Mouse (Mus musculus) liver, embryonic 12.5 days (tissue): ENCODE results near the gene Dimt1. TPM values are rescaled to one million over a fixed set of nuclear protein-coding genes. Genes with fewer than 3 reads are reported as not detected.
"Not testable (repeated sequence)": the region's sequence is repeated elsewhere in the genome, so short reads cannot be mapped to it uniquely, and the experiment has no call there.

ENCODE experiments used
- ATAC-seq: fragments of 200-750 bp; cut with Nextera tagmentation; 2 replicates; pipeline ENCODE4 v1.8.0; 2017; ENCODE audit warnings: moderate number of reproducible peaks, mild to moderate bottlenecking, moderate library complexity
- H3K27ac ChIP-seq: fragments of 300-500 bp; sonication (generic); 2 replicates; pipeline ENCODE4 v1.5.1; 2016; ENCODE audit warnings: mild to moderate bottlenecking
- H3K27me3 ChIP-seq: fragments of 300-500 bp; sonication (generic); replicated peaks from 2 replicates; pipeline ENCODE4 v1.6.1; 2016; ENCODE audit warnings: mild to moderate bottlenecking, moderate library complexity
- H3K36me3 ChIP-seq: fragments of 300-500 bp; sonication (generic); 2 replicates; pipeline ENCODE4 v1.6.1; 2016; ENCODE audit warnings: mild to moderate bottlenecking, moderate library complexity
- H3K4me1 ChIP-seq: fragments of 300-500 bp; sonication (generic); 2 replicates; pipeline ENCODE4 v1.6.1; 2016
- H3K4me2 ChIP-seq: fragments of 300-500 bp; sonication (generic); 2 replicates; pipeline ENCODE4 v1.6.1; 2016; ENCODE audit warnings: mild to moderate bottlenecking, moderate library complexity
- H3K4me3 ChIP-seq: fragments of 300-500 bp; sonication (generic); 2 replicates; pipeline ENCODE4 v1.5.1; 2016; ENCODE audit warnings: mild to moderate bottlenecking, moderate library complexity
- H3K9ac ChIP-seq: fragments of 300-500 bp; sonication (generic); 2 replicates; pipeline ENCODE4 v1.6.1; 2016; ENCODE audit warnings: mild to moderate bottlenecking, moderate library complexity
- H3K9me3 ChIP-seq: fragments of 300-500 bp; sonication (generic); replicated peaks from 2 replicates; pipeline ENCODE4 v1.6.1; 2016; ENCODE audit warnings: mild to moderate bottlenecking, moderate library complexity
- WGBS: fragments of 180-500 bp; shearing (Covaris S2); methylation state at CpG from one replicate; pipeline ENCODE4 v1.1.7; 2016; ENCODE audit not compliant: insufficient replicate concordance; 5-methylcytosine and 5-hydroxymethylcytosine counted together
- polyA plus RNA-seq: library from polyadenylated mRNA; unstranded; fragments of >200 nt; fragmentation: Nextera tagmentation; extraction: Ambion mirVana; gene quantifications from 2 replicates; pipeline ENCODE4 v1.2.1, GENCODE M21; 2016

Dimt1 gene
- polyA plus RNA-seq, 1 experiment from 2014 or later = 33.4 TPM

- Histone ChIP-seq H3K27ac (peak overlapping the region; percentile 94), H3K4me1 (peaks cover 84% of the 10 kb centered on the region)
These were observed 50.6 kb downstream of the Dimt1 start for GRCm38 (mm10) chr13:106997557-106997956.

GRCm38 (mm10) chr13:106998026-106998425 is 51.1 kb downstream of the Dimt1 start:
- Histone ChIP-seq H3K4me1 (peaks cover 88% of the 10 kb centered on the region), H3K27me3 (no peaks in the 10 kb centered on the region), H3K36me3 (peaks cover 23% of the 10 kb centered on the region), H3K9me3 (no peaks in the 10 kb centered on the region), H3K27ac (peak overlapping the region; percentile 94), H3K4me3 (no peak overlapping the region), H3K4me2 (peak overlapping the region; percentile 60), H3K9ac (peak overlapping the region; percentile 42)
- WGBS = 74% methylated on average over 2 of the region's 2 CpGs
- no peak for ATAC-seq

More at GRCm38 (mm10) chr13:106997557-106997956, 50.6 kb downstream of the Dimt1 start:
- ATAC-seq, H3K4me3 ChIP-seq, H3K27me3 ChIP-seq, H3K9me3 ChIP-seq: not testable (repeated sequence)
- Histone ChIP-seq H3K4me2 (peak overlapping the region; percentile 60), H3K9ac (peak overlapping the region; percentile 44), H3K36me3 (peaks cover 28% of the 10 kb centered on the region)
- 70% methylated on average over 4 of the region's 4 CpGs for WGBS

GRCm38 (mm10) chr13:106998671-106999070 is 51.7 kb downstream of the Dimt1 start:
- H3K4me2 ChIP-seq = peak overlapping the region; percentile 60
- 13% methylated on average over 5 of the region's 5 CpGs for WGBS
- H3K27ac ChIP-seq = peak overlapping the region; percentile 94
- H3K36me3 ChIP-seq = peaks cover 17% of the 10 kb centered on the region; the same call in 1 of the 2 replicates
- peak overlapping the region; percentile 42; the same call in 1 of the 2 replicates for H3K9ac ChIP-seq
- peaks cover 95% of the 10 kb centered on the region for H3K4me1 ChIP-seq
- peak; percentile 99 for ATAC-seq
- H3K27me3 ChIP-seq = no peaks in the 10 kb centered on the region
- H3K9me3 ChIP-seq = no peaks in the 10 kb centered on the region
- no peak overlapping the region; the same call in 1 of the 2 replicates for H3K4me3 ChIP-seq

GRCm38 (mm10) chr13:107003211-107003610 is 56.3 kb downstream of the Dimt1 start:
- WGBS = 85% methylated on average over 2 of the region's 2 CpGs
- no peaks in the 10 kb centered on the region for H3K36me3 ChIP-seq
- H3K9me3 ChIP-seq = no peaks in the 10 kb centered on the region
- H3K4me2 ChIP-seq = no peak overlapping the region
- H3K9ac ChIP-seq = no peak overlapping the region
- H3K27ac ChIP-seq = peak overlapping the region; percentile 5
- no peak for ATAC-seq
- peaks cover 81% of the 10 kb centered on the region for H3K4me1 ChIP-seq
- H3K4me3 ChIP-seq = no peak overlapping the region
- no peaks in the 10 kb centered on the region for H3K27me3 ChIP-seq

GRCm38 (mm10) chr13:107008174-107008573 is 61.2 kb downstream of the Dimt1 start:
- H3K36me3 ChIP-seq = no peaks in the 10 kb centered on the region
- no peak overlapping the region for H3K4me3 ChIP-seq
- H3K4me2 ChIP-seq = peak overlapping the region; percentile 34
- H3K9ac ChIP-seq = 0 out of 2 replicates have a peak overlapping the region, but pooled peaks have one; percentile 30
- WGBS = 51% methylated on average over 4 of the region's 4 CpGs
- ATAC-seq = peak; percentile 43; the same call in 1 of the 2 replicates
- H3K4me1 ChIP-seq = peaks cover 78% of the 10 kb centered on the region
- H3K27me3 ChIP-seq = no peaks in the 10 kb centered on the region
- no peaks in the 10 kb centered on the region for H3K9me3 ChIP-seq
- H3K27ac ChIP-seq = peak overlapping the region; percentile 60

Other genes with a start within 250 kb of the Dimt1 start
- gene Ipo11, start 10.2 kb upstream of the Dimt1 start, polyA plus RNA-seq = 61.4 and 65.9 TPM in 2 replicates
- 30.0 and 36.8 TPM in 2 replicates for gene Kif2a, start 75.0 kb downstream of the Dimt1 start, polyA plus RNA-seq